Mouse (Mus musculus): Measurements from ENCODE around the gene D11Wsu47e.

- no peak for TF ChIP-seq CTCF (IDR thresholded peaks at IDR 0.05; ENCODE audit: low read depth)
- no peak for TF ChIP-seq EP300 (optimal IDR thresholded peaks at IDR 0.05)
Measured at GRCm38 (mm10) chr11:113674595-113674994, 9.6 kb upstream of the D11Wsu47e start.
